In the genomic region with DNA sequence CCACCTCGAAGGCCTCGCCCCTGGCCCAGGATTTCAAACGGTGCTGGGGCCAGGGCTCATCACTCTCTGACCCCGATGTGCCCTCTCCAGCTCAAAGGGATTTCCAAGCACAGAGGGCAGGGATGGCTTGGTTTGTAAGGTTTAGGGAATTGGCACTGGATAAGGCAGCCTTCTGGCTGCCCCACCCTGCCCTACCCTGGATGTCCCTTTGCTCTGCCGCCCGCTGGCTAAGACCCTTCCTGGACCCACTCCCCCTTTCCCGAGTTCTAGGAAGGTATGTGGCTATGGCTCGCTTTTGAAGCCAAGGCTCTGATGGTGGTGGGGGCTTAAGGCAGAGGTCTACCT, we compare ENCODE assay signal across 10 mouse cellular contexts. TPM values are rescaled to one million over a fixed set of nuclear protein-coding genes. Genes with fewer than 3 reads are reported as not detected.
DNase-seq lines count a peak whose midpoint lies in the region; ATAC-seq and TF ChIP-seq lines count a peak whose summit lies in the region.
"Had no signal": no experiment of that assay in that cellular context is flagged by ENCODE, and none has a peak within 500 bp of the region (broad histone marks: within the 10 kb centered on the region; RNA-seq: fewer than 3 reads in every experiment).

No protein-coding gene starts in this region.

- no peak overlapping the region for H3K9ac ChIP-seq in lung, embryonic 15.5 days
- no peak overlapping the region for H3K9ac ChIP-seq in forebrain, embryonic 14.5 days (ENCODE audit: low read length)
- no peak overlapping the region for H3K9ac ChIP-seq in intestine, postnatal 0 days (ENCODE audit: low read depth, low read length)
- no peak overlapping the region for H3K9ac ChIP-seq in stomach, embryonic 15.5 days

- H3K9me3 ChIP-seq in lung, embryonic 15.5 days = no peaks in the 10 kb centered on the region
- peaks cover 3% of the 10 kb centered on the region; the same call in 1 of the 2 replicates for H3K9me3 ChIP-seq in forebrain, embryonic 14.5 days (replicated peaks; ENCODE audit: control insufficient read depth, low read length)
- no peaks in the 10 kb centered on the region for H3K9me3 ChIP-seq in intestine, postnatal 0 days (ENCODE audit: control insufficient read depth)
- H3K9me3 ChIP-seq in stomach, embryonic 15.5 days = no peaks in the 10 kb centered on the region

- H3K4me3 ChIP-seq in lung, embryonic 15.5 days = peak overlapping the region; percentile 14; the same call in 1 of the 2 replicates
- no peak overlapping the region for H3K4me3 ChIP-seq in forebrain, embryonic 14.5 days (ENCODE audit: low read depth, low read length)
- H3K4me3 ChIP-seq in intestine, postnatal 0 days (ENCODE audit: low read depth, low read length) = no peak overlapping the region
- H3K4me3 ChIP-seq in stomach, embryonic 15.5 days (replicated peaks) = 0 out of 2 replicates have a peak overlapping the region, but pooled peaks have one; percentile 6

- DNase-seq in lung, postnatal 4 days = no peak
- DNase-seq in forebrain, embryonic 14.5 days (ENCODE audit: low spot score) = no peak
- DNase-seq in urinary bladder, adult 18-20 months (ENCODE audit: low spot score in 2 of 2) = no peak
- DNase-seq: layer of hippocampus, adult 9-11 months had no signal

- H3K27me3 ChIP-seq in lung, embryonic 15.5 days = peaks cover 29% of the 10 kb centered on the region; the same call in 1 of the 2 replicates
- H3K27me3 ChIP-seq in forebrain, embryonic 14.5 days (replicated peaks; ENCODE audit: control insufficient read depth, insufficient read depth, low read length) = peaks cover 5% of the 10 kb centered on the region; the same call in 1 of the 2 replicates
- H3K27me3 ChIP-seq in intestine, postnatal 0 days (replicated peaks; ENCODE audit: control insufficient read depth, insufficient read depth, low read length) = no peaks in the 10 kb centered on the region
- peaks cover 7% of the 10 kb centered on the region; the same call in 1 of the 2 replicates for H3K27me3 ChIP-seq in stomach, embryonic 15.5 days (replicated peaks)

- H3K4me2 ChIP-seq in lung, embryonic 15.5 days = peak overlapping the region; percentile 56
- peak overlapping the region; percentile 41 for H3K4me2 ChIP-seq in forebrain, embryonic 14.5 days (ENCODE audit: low read length)
- peak overlapping the region; percentile 37 for H3K4me2 ChIP-seq in intestine, postnatal 0 days (replicated peaks; ENCODE audit: low read depth)
- H3K4me2 ChIP-seq in stomach, embryonic 15.5 days = peak overlapping the region; percentile 49

- ATAC-seq in lung, embryonic 15.5 days (ENCODE audit: borderline replicate concordance, extremely low read depth, low FRiP score, low TSS enrichment) = no peak
- ATAC-seq in forebrain, embryonic 14.5 days = no peak
- ATAC-seq in intestine, postnatal 0 days = no peak
- no peak for ATAC-seq in stomach, embryonic 15.5 days (ENCODE audit: insufficient read depth, low FRiP score, low read depth)
- ATAC-seq in megakaryocyte-erythroid progenitor cell, adult 5-6 weeks (replicated peaks; ENCODE audit: low FRiP score, low TSS enrichment, poor library complexity, severe bottlenecking) = no peak

- H3K27ac ChIP-seq in lung, embryonic 15.5 days = no peak overlapping the region
- peak overlapping the region; percentile 45 for H3K27ac ChIP-seq in forebrain, embryonic 14.5 days (ENCODE audit: low read depth, low read length)
- no peak overlapping the region for H3K27ac ChIP-seq in intestine, postnatal 0 days (ENCODE audit: low read depth, low read length)
- H3K27ac ChIP-seq in stomach, embryonic 15.5 days = peak overlapping the region; percentile 31; the same call in 1 of the 2 replicates

- WGBS in lung, embryonic 15.5 days = 34% methylated on average over 8 of the region's 8 CpGs
- 12% methylated on average over 8 of the region's 8 CpGs for WGBS in forebrain, embryonic 14.5 days
- WGBS in intestine, postnatal 0 days = 30% methylated on average over 8 of the region's 8 CpGs
- 22% methylated on average over 8 of the region's 8 CpGs for WGBS in stomach, embryonic 15.5 days

- peaks cover 5% of the 10 kb centered on the region; the same call in 1 of the 2 replicates for H3K4me1 ChIP-seq in lung, embryonic 15.5 days
- H3K4me1 ChIP-seq in forebrain, embryonic 14.5 days (ENCODE audit: control insufficient read depth, insufficient read depth, low read length) = peaks cover 17% of the 10 kb centered on the region
- no peaks in the 10 kb centered on the region for H3K4me1 ChIP-seq in intestine, postnatal 0 days (replicated peaks; ENCODE audit: control insufficient read depth, insufficient read depth, low read length)
- H3K4me1 ChIP-seq in stomach, embryonic 15.5 days = peaks cover 6% of the 10 kb centered on the region

- no peak for TF ChIP-seq CTCF in intestine, postnatal 0 days (IDR thresholded peaks at IDR 0.05; ENCODE audit: low read depth)

- H3K36me3 ChIP-seq in lung, embryonic 15.5 days = no peaks in the 10 kb centered on the region
- H3K36me3 ChIP-seq in forebrain, embryonic 14.5 days (ENCODE audit: control insufficient read depth, insufficient read depth, low read length) = no peaks in the 10 kb centered on the region
- no peaks in the 10 kb centered on the region for H3K36me3 ChIP-seq in intestine, postnatal 0 days (ENCODE audit: control insufficient read depth, insufficient read depth)
- no peaks in the 10 kb centered on the region for H3K36me3 ChIP-seq in stomach, embryonic 15.5 days

RNA-seq across cellular contexts. Expression of a gene that starts 30.4 kb away (rescaled TPM):
- polyA plus RNA-seq in lung, embryonic 15.5 days (2015; fragmentation: Nextera tagmentation; extraction: Ambion mirVana) = 3.1 and 3.9 TPM in 2 replicates
- 0.42 and 0.58 TPM in 2 replicates for polyA plus RNA-seq in forebrain, embryonic 14.5 days (2014; fragmentation: Nextera tagmentation; extraction: Ambion mirVana)
- polyA plus RNA-seq in intestine, postnatal 0 days (2015; fragmentation: Nextera tagmentation; extraction: Ambion mirVana) = 3.3 and 3.4 TPM in 2 replicates
- polyA plus RNA-seq in stomach, embryonic 15.5 days (2015; fragmentation: Nextera tagmentation; extraction: Ambion mirVana) = 4.0 and 5.0 TPM in 2 replicates
- total RNA-seq in megakaryocyte-erythroid progenitor cell, adult 5-6 weeks (2014; fragmentation: Nextera tagmentation) = 3.1 TPM in 1 of 2 replicates, not detected in the other
- total RNA-seq in megakaryocyte-erythroid progenitor cell, adult 5-6 weeks (2017) = 0.23 and 0.56 TPM in 2 replicates

RNA-seq across cellular contexts. Expression of a gene that starts 42.9 kb away (rescaled TPM):
- polyA plus RNA-seq in lung, embryonic 15.5 days (2015; fragmentation: Nextera tagmentation; extraction: Ambion mirVana) = not detected in 2 replicates
- polyA plus RNA-seq in forebrain, embryonic 14.5 days (2014; fragmentation: Nextera tagmentation; extraction: Ambion mirVana) = 3.4 and 4.3 TPM in 2 replicates
- polyA plus RNA-seq in intestine, postnatal 0 days (2015; fragmentation: Nextera tagmentation; extraction: Ambion mirVana) = not detected in 2 replicates
- not detected in 2 replicates for polyA plus RNA-seq in stomach, embryonic 15.5 days (2015; fragmentation: Nextera tagmentation; extraction: Ambion mirVana)
- not detected in 2 replicates for total RNA-seq in megakaryocyte-erythroid progenitor cell, adult 5-6 weeks (2014; fragmentation: Nextera tagmentation)
- not detected in 2 replicates for total RNA-seq in megakaryocyte-erythroid progenitor cell, adult 5-6 weeks (2017)
- polyA plus RNA-seq: gonadal fat pad, adult 2 months; urinary bladder, adult 2 months had no signal

Comparison
In these comparisons a context has a peak if more than half of its experiments do, and no peak if none do; other contexts are left out.
1. H3K27ac ChIP-seq: peak in forebrain, embryonic 14.5 days (single experiment) and stomach, embryonic 15.5 days (single experiment); none in lung, embryonic 15.5 days (single experiment) and intestine, postnatal 0 days (single experiment).
2. H3K4me3 ChIP-seq: peak in lung, embryonic 15.5 days (single experiment) and stomach, embryonic 15.5 days (single experiment); none in forebrain, embryonic 14.5 days (single experiment) and intestine, postnatal 0 days (single experiment).
3. Peak in every context shown above with its lines, with median percentiles within 50 percentile points of each other: H3K4me2 ChIP-seq.